Mouse (Mus musculus) erythroblast, embryonic 14.5 days (primary cell): ENCODE results near the gene Noxa1.

Source experiments
- GATA1 ChIP-seq: IDR thresholded peaks from 2 replicates; pipeline ENCODE4 v1.6.1; 2012; ENCODE audit warnings: low read length, inconsistent platforms, mixed read lengths
- TAL1 ChIP-seq: IDR thresholded peaks from 3 replicates; pipeline ENCODE4 v1.6.1; 2012; ENCODE audit warnings: low read length, inconsistent platforms, mixed read lengths

GRCm38 (mm10) chr2:25106045-25106444 is 11.1 kb upstream of the Noxa1 start:
- TF ChIP-seq TAL1 (no peak), GATA1 (no peak)
